Comparison of ENCODE assay signal across 20 mouse cellular contexts in the genomic region with DNA sequence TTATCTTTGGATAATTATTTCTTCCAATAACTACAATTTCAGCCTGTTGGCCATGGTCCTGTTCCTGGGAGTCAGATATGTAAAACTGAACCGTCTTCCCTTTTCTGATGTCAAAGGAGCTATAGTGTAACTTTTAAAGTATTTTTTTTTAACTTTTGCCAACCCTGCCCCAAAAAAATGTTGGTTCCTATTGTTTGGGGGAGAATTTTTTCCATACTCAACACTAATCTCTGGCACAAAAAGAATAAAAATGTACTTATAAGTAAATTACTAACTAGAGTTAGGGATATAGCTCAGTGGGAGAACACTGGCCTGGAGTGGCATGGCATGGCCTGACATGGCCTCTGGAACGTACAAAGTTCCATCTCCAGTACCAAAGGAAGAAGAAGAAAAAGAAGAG. TPM values are rescaled to one million over a fixed set of nuclear protein-coding genes. Genes with fewer than 3 reads are reported as not detected.
"Had no signal": no experiment of that assay in that cellular context is flagged by ENCODE, and none has a peak within 500 bp of the region (broad histone marks: within the 10 kb centered on the region; RNA-seq: fewer than 3 reads in every experiment).

No protein-coding gene starts in this region.

- H3K4me3 ChIP-seq: lung, embryonic 15.5 days; megakaryocyte, embryonic 14.5 days; midbrain, embryonic 13.5 days; midbrain, embryonic 15.5 days; neural tube, embryonic 12.5 days; stomach, embryonic 15.5 days had no signal

- DNase-seq: lung, adult 2 months; lung, postnatal 14 days; lung, postnatal 36 days; right cerebral cortex, postnatal 14 days; thymus, adult 2 months; thymus, postnatal 25 days; thymus, postnatal 4 days had no signal

- H3K4me1 ChIP-seq: lung, embryonic 15.5 days; megakaryocyte, embryonic 14.5 days; midbrain, embryonic 13.5 days; midbrain, embryonic 15.5 days; neural tube, embryonic 12.5 days; stomach, embryonic 15.5 days had no signal

- H3K9me3 ChIP-seq: lung, embryonic 15.5 days; megakaryocyte, embryonic 14.5 days; midbrain, embryonic 13.5 days; midbrain, embryonic 15.5 days; stomach, embryonic 15.5 days had no signal

- H3K9ac ChIP-seq: lung, embryonic 15.5 days; midbrain, embryonic 13.5 days; midbrain, embryonic 15.5 days; neural tube, embryonic 12.5 days; stomach, embryonic 15.5 days had no signal

- H3K27me3 ChIP-seq: lung, embryonic 15.5 days; megakaryocyte, embryonic 14.5 days; midbrain, embryonic 13.5 days; midbrain, embryonic 15.5 days; neural tube, embryonic 12.5 days; stomach, embryonic 15.5 days had no signal

- H3K4me2 ChIP-seq: lung, embryonic 15.5 days; midbrain, embryonic 11.5 days; midbrain, embryonic 13.5 days; midbrain, embryonic 15.5 days; neural tube, embryonic 12.5 days; stomach, embryonic 15.5 days had no signal

- H3K27ac ChIP-seq: lung, embryonic 15.5 days; macrophage; midbrain, embryonic 13.5 days; midbrain, embryonic 15.5 days; neural tube, embryonic 12.5 days; stomach, embryonic 15.5 days; stomach, postnatal 0 days had no signal

- H3K36me3 ChIP-seq: lung, embryonic 15.5 days; midbrain, embryonic 13.5 days; midbrain, embryonic 15.5 days; neural tube, embryonic 12.5 days; stomach, embryonic 15.5 days had no signal

- ATAC-seq: lung, postnatal 0 days; midbrain, embryonic 13.5 days; midbrain, embryonic 15.5 days had no signal

RNA-seq across cellular contexts. Expression of a gene that starts 2.3 kb away (rescaled TPM):
- polyA plus RNA-seq: lung, adult 2 months; lung, embryonic 15.5 days; lung, postnatal 0 days; macrophage; midbrain, embryonic 11.5 days; midbrain, embryonic 13.5 days; midbrain, embryonic 15.5 days; midbrain, postnatal 0 days; neural tube, embryonic 12.5 days; neural tube, embryonic 14.5 days; stomach, embryonic 15.5 days; stomach, postnatal 0 days; urinary bladder, adult 2 months had no signal
